Mouse (Mus musculus): ENCODE measurements at regions not wholly inside any gene's neighbourhood (a gene's known extent, or its start where the extent isn't known, plus 50 kb on each side); places are given as distances from the start of the nearest gene placed in this dataset.

DNA sequence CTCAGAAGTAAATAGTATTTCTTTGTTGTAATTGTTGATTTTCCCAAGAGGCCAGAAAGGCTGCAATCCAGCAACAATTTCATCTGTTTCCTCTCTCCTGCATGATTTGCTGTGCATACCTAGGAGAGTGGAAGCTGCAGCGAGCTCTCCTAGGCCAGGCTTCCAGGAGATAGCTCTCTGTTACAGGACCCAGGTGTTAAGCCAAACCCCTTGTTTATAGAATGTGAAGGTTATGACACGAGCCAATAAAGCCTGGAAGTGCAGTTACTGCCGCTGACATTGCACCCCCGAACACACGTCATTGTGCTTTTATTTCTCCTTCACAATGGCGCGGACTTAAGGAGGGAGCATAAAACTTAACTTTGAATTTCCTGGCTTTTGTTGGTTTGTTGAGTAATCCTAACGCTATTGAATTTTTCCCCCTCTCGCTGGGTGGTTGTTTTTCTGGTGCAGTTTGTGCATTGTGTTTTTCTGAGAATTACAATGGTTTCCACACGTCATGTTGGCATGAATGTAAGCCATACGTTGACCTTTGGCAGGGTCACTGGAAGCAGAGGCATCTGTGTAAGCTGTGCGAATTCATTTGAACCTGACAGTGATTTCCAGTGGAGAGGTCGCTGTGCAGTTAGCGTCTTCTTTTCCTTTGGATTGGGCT, 145.1 kb downstream of the Mtx2 start:
- Histone ChIP-seq H3K27me3 (ENCODE audit: control insufficient read depth, insufficient read depth, low read length) (no peaks in the 10 kb centered on the region), H3K4me1 (replicated peaks; ENCODE audit: control insufficient read depth, insufficient read depth, low read length) (no peaks in the 10 kb centered on the region), H3K4me2 (replicated peaks; ENCODE audit: low read depth, low read length) (no peak overlapping the region), H3K36me3 (ENCODE audit: control insufficient read depth, insufficient read depth, low read length) (no peaks in the 10 kb centered on the region), H3K9ac (ENCODE audit: low read depth, low read length) (no peak overlapping the region), H3K27ac (ENCODE audit: low read depth, low read length) (no peak overlapping the region), H3K9me3 (ENCODE audit: control insufficient read depth, low read length) (no peaks in the 10 kb centered on the region), H3K4me3 (ENCODE audit: low read depth, low read length) (no peak overlapping the region)
- no peak for ATAC-seq (ENCODE audit: low FRiP score)
- 36% methylated on average over 14 of the region's 14 CpGs for WGBS
- DNase-seq (ENCODE audit: low spot score): peak; percentile 30

DNA sequence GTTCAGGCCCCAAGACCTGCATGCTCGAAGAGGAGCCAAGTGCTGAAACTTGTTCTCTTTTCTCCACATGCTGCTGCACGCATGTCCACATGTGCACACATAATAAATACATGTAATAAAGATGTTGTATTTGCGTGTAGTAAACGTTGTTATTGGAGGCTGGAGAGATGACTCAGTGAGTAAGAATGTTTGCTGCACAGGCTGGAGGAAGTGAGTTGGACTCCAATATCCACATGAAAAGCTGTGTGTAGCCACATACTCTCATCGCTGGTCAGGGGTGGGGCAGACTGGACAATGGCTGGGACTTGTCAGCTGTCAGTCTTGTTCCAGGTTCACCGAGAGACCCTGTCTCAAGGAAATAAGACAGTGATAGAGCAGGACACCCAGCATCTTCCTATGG, 147.8 kb downstream of the Mtx2 start:
- 81% methylated on average over 6 of the region's 6 CpGs for WGBS
- ATAC-seq (ENCODE audit: low FRiP score) (no peak), DNase-seq (ENCODE audit: low spot score) (no peak)
- Histone ChIP-seq H3K9me3 (ENCODE audit: control insufficient read depth, low read length) (no peaks in the 10 kb centered on the region), H3K9ac (ENCODE audit: low read depth, low read length) (no peak overlapping the region), H3K36me3 (ENCODE audit: control insufficient read depth, insufficient read depth, low read length) (no peaks in the 10 kb centered on the region), H3K27me3 (ENCODE audit: control insufficient read depth, insufficient read depth, low read length) (no peaks in the 10 kb centered on the region), H3K27ac (ENCODE audit: low read depth, low read length) (no peak overlapping the region), H3K4me1 (replicated peaks; ENCODE audit: control insufficient read depth, insufficient read depth, low read length) (no peaks in the 10 kb centered on the region), H3K4me2 (replicated peaks; ENCODE audit: low read depth, low read length) (no peak overlapping the region), H3K4me3 (ENCODE audit: low read depth, low read length) (no peak overlapping the region)

DNA sequence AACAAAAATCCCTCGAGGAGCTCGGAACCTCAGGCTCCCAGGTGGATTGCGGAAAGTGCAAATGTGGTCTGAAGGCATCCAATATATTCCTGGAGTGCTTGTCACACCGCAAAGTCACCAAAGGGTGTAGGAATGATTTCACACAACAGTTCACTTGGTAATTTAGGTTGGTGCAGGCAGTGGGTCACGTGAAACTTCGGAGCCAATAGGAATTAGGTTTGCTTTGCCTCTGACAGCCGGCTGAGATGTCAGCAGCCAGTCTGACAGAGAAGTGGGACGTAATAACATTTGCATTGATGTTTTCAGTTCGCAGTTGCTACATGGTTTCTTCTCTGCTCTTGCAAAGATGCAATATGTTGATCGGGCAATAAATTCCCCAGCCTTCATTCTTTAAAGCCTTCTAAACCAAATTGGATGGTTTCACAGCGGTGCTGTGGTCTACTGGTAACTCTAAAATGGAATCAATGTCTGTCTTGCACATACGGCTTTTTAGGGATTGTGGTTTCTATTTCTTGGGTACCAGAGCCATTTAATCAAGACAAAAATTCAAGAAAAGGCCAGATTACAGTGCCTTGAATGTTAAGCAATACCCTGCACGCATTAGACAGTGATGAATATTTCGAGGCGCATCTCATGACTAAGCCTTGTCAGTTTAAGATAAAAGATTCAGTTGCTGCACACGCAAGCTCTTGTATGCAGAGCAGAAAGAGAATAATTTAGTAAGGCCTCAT, 149.2 kb downstream of the Mtx2 start:
- H3K9me3 ChIP-seq (ENCODE audit: control insufficient read depth, low read length): no peaks in the 10 kb centered on the region
- H3K4me2 ChIP-seq (replicated peaks; ENCODE audit: low read depth, low read length): no peak overlapping the region
- H3K9ac ChIP-seq (ENCODE audit: low read depth, low read length): no peak overlapping the region
- H3K36me3 ChIP-seq (ENCODE audit: control insufficient read depth, insufficient read depth, low read length): no peaks in the 10 kb centered on the region
- no peak overlapping the region for H3K27ac ChIP-seq (ENCODE audit: low read depth, low read length)
- H3K27me3 ChIP-seq (ENCODE audit: control insufficient read depth, insufficient read depth, low read length): no peaks in the 10 kb centered on the region
- H3K4me1 ChIP-seq (replicated peaks; ENCODE audit: control insufficient read depth, insufficient read depth, low read length): no peaks in the 10 kb centered on the region
- DNase-seq (ENCODE audit: low spot score) (peak; percentile 20), ATAC-seq (ENCODE audit: low FRiP score) (no peak)
- no peak overlapping the region for H3K4me3 ChIP-seq (ENCODE audit: low read depth, low read length)
- WGBS: 63% methylated on average over 16 of the region's 16 CpGs

DNA sequence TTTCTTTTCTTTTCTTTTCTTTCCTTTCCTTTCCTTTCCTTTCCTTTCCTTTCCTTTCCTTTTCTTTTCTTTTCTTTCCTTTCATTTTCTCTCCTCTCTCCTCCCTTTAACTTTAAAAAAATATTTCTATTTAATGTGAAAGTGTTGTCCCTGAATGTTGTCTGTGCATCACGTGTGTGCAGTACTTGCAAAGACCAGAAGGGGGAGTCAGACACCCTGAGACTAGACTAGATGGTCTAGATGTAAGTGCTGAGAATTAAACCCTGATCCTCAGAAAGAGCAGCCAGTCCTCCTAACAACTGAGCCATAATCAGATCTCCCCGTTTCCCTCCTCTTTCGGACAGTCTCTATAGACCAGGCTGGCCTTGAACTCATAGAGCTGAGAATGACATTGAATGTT, 151.7 kb downstream of the Mtx2 start:
- H3K9ac ChIP-seq (ENCODE audit: low read depth, low read length): no peak overlapping the region
- H3K4me1 ChIP-seq (replicated peaks; ENCODE audit: control insufficient read depth, insufficient read depth, low read length): no peaks in the 10 kb centered on the region
- H3K27me3 ChIP-seq (ENCODE audit: control insufficient read depth, insufficient read depth, low read length): no peaks in the 10 kb centered on the region
- H3K36me3 ChIP-seq (ENCODE audit: control insufficient read depth, insufficient read depth, low read length): no peaks in the 10 kb centered on the region
- DNase-seq (ENCODE audit: low spot score): no peak
- no peak for ATAC-seq (ENCODE audit: low FRiP score)
- H3K4me2 ChIP-seq (replicated peaks; ENCODE audit: low read depth, low read length): no peak overlapping the region
- 98% methylated on average over 3 of the region's 3 CpGs for WGBS
- no peaks in the 10 kb centered on the region for H3K9me3 ChIP-seq (ENCODE audit: control insufficient read depth, low read length)
- H3K27ac ChIP-seq (ENCODE audit: low read depth, low read length): no peak overlapping the region
- no peak overlapping the region for H3K4me3 ChIP-seq (ENCODE audit: low read depth, low read length)

DNA sequence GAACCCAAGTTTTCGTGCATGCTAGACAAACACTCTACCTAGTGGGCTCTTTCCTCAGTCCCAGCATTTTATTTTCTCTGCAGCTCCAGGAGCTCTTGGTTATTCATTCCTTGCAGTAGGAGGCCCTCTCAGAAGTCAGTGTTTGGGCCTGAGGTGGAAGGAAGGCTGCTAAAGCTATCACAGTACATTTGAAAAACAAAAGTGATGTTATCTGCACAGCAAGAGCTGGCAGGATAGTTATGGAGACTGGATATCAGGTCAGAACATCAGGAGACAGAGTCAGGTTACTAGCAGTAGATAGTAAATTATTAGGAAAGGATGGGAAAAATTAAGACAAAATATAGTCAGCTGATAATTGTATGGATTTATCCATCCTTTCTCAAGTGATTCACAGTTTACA, 152.2 kb downstream of the Mtx2 start:
- Histone ChIP-seq H3K36me3 (ENCODE audit: control insufficient read depth, insufficient read depth, low read length) (no peaks in the 10 kb centered on the region), H3K27me3 (ENCODE audit: control insufficient read depth, insufficient read depth, low read length) (no peaks in the 10 kb centered on the region), H3K27ac (ENCODE audit: low read depth, low read length) (no peak overlapping the region), H3K9me3 (ENCODE audit: control insufficient read depth, low read length) (no peaks in the 10 kb centered on the region), H3K4me1 (replicated peaks; ENCODE audit: control insufficient read depth, insufficient read depth, low read length) (no peaks in the 10 kb centered on the region), H3K4me3 (ENCODE audit: low read depth, low read length) (no peak overlapping the region), H3K9ac (ENCODE audit: low read depth, low read length) (no peak overlapping the region), H3K4me2 (replicated peaks; ENCODE audit: low read depth, low read length) (no peak overlapping the region)
- no peak for ATAC-seq (ENCODE audit: low FRiP score)
- WGBS: 85% methylated on average over 1 of the region's 1 CpGs
- no peak for DNase-seq (ENCODE audit: low spot score)

DNA sequence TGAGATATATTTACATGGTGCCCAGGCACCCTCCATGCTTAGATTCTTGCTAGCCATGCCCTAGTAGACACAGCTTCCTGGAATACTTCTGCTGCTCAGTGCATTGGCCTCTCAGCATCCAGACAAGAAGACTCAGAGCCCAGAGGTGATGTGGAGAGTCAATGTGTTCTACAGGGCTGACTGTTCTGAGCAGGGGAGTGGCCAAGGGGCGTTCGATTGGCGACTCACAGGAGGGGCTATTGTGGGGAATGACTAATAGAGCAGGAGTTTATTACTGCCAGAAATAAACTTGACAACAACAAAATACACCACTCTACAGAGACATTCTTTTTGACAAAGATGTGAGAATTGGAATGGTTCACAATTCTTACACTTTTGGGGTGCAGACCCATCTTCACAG, 156.3 kb downstream of the Mtx2 start:
- Histone ChIP-seq H3K4me2 (replicated peaks; ENCODE audit: low read depth, low read length) (no peak overlapping the region), H3K27ac (ENCODE audit: low read depth, low read length) (no peak overlapping the region), H3K4me3 (ENCODE audit: low read depth, low read length) (no peak overlapping the region), H3K27me3 (ENCODE audit: control insufficient read depth, insufficient read depth, low read length) (no peaks in the 10 kb centered on the region), H3K4me1 (replicated peaks; ENCODE audit: control insufficient read depth, insufficient read depth, low read length) (no peaks in the 10 kb centered on the region), H3K9ac (ENCODE audit: low read depth, low read length) (no peak overlapping the region), H3K9me3 (ENCODE audit: control insufficient read depth, low read length) (no peaks in the 10 kb centered on the region), H3K36me3 (ENCODE audit: control insufficient read depth, insufficient read depth, low read length) (no peaks in the 10 kb centered on the region)
- DNase-seq (ENCODE audit: low spot score) (no peak), ATAC-seq (ENCODE audit: low FRiP score) (no peak)
- 83% methylated on average over 3 of the region's 3 CpGs for WGBS

DNA sequence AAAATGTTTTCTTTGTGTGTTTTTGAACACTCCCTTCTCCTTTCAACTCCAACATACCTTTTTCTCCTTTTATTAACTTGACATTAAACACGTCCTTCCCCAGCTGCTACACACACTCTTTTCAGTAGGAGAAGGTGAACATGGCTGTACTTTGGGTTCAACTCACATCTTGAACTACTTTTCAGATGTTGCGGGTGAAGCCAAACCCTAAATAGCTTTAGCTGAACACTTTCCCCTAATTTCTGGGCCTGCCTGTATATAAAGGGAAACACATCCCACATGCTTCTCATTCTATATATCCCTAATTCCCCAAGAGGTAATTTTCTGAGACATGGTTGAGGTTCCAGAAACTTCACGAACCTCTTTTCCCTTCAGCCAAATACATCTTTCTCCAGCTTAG, 168.2 kb downstream of the Mtx2 start:
- no peaks in the 10 kb centered on the region for H3K27me3 ChIP-seq (ENCODE audit: control insufficient read depth, insufficient read depth, low read length)
- no peak for ATAC-seq (ENCODE audit: low FRiP score)

DNA sequence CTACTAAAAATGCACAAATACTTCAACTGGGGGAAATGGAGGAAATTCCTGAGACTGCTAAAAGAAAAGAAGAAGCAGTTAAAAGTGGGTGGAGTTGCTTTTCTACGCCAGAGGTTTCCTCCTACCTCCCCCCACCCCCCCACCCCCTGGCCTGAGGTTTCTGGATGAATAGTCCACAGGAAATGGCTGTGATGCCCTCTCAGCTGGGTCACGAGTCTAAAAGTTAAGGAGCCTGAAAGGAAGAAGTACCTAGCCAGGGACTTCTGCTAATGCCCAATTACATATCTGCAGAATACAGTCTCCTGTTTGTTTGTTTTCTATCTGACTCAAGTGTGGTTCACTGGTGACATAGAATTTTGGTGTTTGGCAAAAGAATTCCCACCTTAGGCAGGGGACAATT, 169.4 kb downstream of the Mtx2 start:
- no peak for DNase-seq (ENCODE audit: low spot score)

More for the DNA sequence above, 168.2 kb downstream of the Mtx2 start:
- H3K4me2 ChIP-seq (replicated peaks; ENCODE audit: low read depth, low read length): no peak overlapping the region
- 81% methylated on average over 3 of the region's 3 CpGs for WGBS
- no peaks in the 10 kb centered on the region for H3K4me1 ChIP-seq (replicated peaks; ENCODE audit: control insufficient read depth, insufficient read depth, low read length)
- no peaks in the 10 kb centered on the region for H3K9me3 ChIP-seq (ENCODE audit: control insufficient read depth, low read length)
- no peak overlapping the region for H3K9ac ChIP-seq (ENCODE audit: low read depth, low read length)
- no peak overlapping the region for H3K4me3 ChIP-seq (ENCODE audit: low read depth, low read length)
- H3K36me3 ChIP-seq (ENCODE audit: control insufficient read depth, insufficient read depth, low read length): no peaks in the 10 kb centered on the region
- no peak for DNase-seq (ENCODE audit: low spot score)
- H3K27ac ChIP-seq (ENCODE audit: low read depth, low read length): no peak overlapping the region

DNA sequence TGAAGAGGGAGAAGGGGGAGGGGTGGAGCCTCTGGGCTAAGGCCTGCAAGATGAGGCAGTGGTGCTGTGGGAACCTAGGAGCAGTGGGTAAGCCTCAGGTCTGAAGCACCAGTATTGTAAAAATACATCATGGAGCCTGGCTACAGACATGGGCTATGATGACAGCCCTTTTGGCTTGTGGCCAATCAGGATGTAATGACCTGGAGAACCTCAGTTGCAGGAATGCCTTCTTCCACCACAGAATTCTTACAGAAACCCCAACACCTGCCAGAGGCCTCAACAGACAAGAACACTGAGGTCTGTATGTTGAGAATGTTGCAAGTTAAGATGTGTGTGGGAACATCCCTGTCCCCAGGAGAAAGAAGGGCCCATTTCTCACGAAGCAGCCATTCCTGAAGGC, 172.1 kb downstream of the Mtx2 start:
- H3K36me3 ChIP-seq (ENCODE audit: control insufficient read depth, insufficient read depth, low read length): no peaks in the 10 kb centered on the region
- no peak for DNase-seq (ENCODE audit: low spot score)
- ATAC-seq (ENCODE audit: low FRiP score): no peak
- H3K4me2 ChIP-seq (replicated peaks; ENCODE audit: low read depth, low read length): no peak overlapping the region
- 91% methylated on average over 1 of the region's 1 CpGs for WGBS
- no peaks in the 10 kb centered on the region for H3K4me1 ChIP-seq (replicated peaks; ENCODE audit: control insufficient read depth, insufficient read depth, low read length)
- no peaks in the 10 kb centered on the region for H3K27me3 ChIP-seq (ENCODE audit: control insufficient read depth, insufficient read depth, low read length)
- H3K27ac ChIP-seq (ENCODE audit: low read depth, low read length): no peak overlapping the region
- H3K4me3 ChIP-seq (ENCODE audit: low read depth, low read length): no peak overlapping the region
- H3K9me3 ChIP-seq (ENCODE audit: control insufficient read depth, low read length): no peaks in the 10 kb centered on the region
- H3K9ac ChIP-seq (ENCODE audit: low read depth, low read length): no peak overlapping the region

More for the DNA sequence above, 169.4 kb downstream of the Mtx2 start:
- Histone ChIP-seq H3K9me3 (ENCODE audit: control insufficient read depth, low read length) (no peaks in the 10 kb centered on the region), H3K4me3 (ENCODE audit: low read depth, low read length) (no peak overlapping the region), H3K9ac (ENCODE audit: low read depth, low read length) (no peak overlapping the region), H3K36me3 (ENCODE audit: control insufficient read depth, insufficient read depth, low read length) (no peaks in the 10 kb centered on the region), H3K4me2 (replicated peaks; ENCODE audit: low read depth, low read length) (no peak overlapping the region), H3K4me1 (replicated peaks; ENCODE audit: control insufficient read depth, insufficient read depth, low read length) (no peaks in the 10 kb centered on the region), H3K27ac (ENCODE audit: low read depth, low read length) (no peak overlapping the region), H3K27me3 (ENCODE audit: control insufficient read depth, insufficient read depth, low read length) (no peaks in the 10 kb centered on the region)
- 29% methylated on average over 2 of the region's 2 CpGs for WGBS
- no peak for ATAC-seq (ENCODE audit: low FRiP score)
